Mouse (Mus musculus) layer of hippocampus, postnatal 10 days (tissue): ENCODE results near the gene Olfr765. TPM values are rescaled to one million over a fixed set of nuclear protein-coding genes. Genes with fewer than 3 reads are reported as not detected.
"Not testable (repeated sequence)": the region's sequence is repeated elsewhere in the genome, so short reads cannot be mapped to it uniquely, and the experiment has no call there.

Experiments used
- DNase-seq, 2 experiments: peaks; one replicate each; pipeline ENCODE4 v3.0.0; 2021; ENCODE audit warnings: low spot score in 2 of 2
- long read RNA-seq: library from polyadenylated mRNA; stranded (forward); transcript quantifications from one replicate; pipeline ENCODE4 v2.0.0, GENCODE M21; 2023
- total RNA-seq, 2 experiments: library from RNA; stranded (reverse); gene quantifications; 2 replicates each; pipeline ENCODE4 v1.2.3; 2021

The Olfr765 gene
- not detected for total RNA-seq
- long read RNA-seq = 0 reads

DNA sequence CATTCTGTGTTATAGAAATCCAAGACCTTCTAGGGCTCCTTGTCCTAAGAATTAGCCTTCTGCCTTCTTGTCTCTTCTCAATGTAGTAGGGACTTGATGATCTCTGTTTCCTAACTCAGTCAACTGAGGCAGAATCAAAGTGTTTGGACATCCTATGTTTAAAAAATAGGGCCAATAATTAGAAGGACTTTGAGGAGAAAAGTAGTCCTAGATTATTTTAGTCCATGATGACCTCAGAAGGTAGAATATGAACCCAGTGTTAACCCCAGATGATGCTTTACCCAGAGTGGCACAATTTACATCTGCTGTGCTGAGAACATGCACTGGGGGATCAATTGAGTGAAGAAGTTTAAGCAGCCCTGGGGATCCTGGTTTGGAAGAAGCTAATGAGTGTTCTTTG, at the start of gene Olfr765:
Gene Olfr765 (minus strand): TSS at position 101 of the 400 bp plus-strand sequence.
- DNase-seq = not testable (repeated sequence)

DNA sequence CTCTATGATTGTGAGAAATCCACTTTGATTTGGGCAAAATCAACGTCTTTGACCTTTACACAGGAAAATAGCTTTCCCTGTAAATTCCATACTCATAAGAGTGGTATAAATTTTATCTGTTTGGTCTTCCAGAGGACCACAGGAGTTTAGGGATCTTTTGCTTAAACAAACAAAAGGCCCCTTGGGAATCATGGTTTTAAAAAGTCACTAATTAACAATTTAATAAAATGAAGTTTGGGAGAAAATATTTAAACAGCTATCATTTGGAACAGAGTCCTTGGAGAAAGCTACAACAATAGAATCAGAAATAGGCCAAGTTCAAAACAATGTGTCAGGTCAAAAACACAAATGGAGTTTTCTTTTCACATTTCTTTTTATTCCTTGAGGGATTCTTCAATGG, 49.5 kb upstream of the Olfr765 start, which contains the start of gene Olfr768:
Gene Olfr768 (minus strand): TSS at position 101 of the 400 bp plus-strand sequence.
- DNase-seq = no peak

DNA sequence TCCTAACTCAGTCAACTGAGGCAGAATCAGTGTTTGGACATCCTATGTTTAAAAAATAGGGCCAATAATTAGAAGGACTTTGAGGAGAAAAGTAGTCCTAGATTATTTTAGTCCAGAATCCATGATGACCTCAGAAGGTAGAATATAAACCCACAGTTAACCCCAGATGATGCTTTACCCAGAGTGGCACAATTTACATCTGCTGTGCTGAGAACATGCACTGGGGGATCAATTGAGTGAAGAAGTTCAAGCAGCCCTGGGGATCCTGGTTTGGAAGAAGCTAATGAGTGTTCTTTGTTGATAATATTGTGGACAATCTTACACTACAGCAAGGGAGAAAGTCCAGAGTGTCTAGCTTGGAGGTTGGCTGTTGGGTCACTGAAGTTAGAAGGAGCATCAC, 33.0 kb upstream of the Olfr765 start, which contains the start of gene Olfr767:
Gene Olfr767 (minus strand): TSS at position 101 of the 400 bp plus-strand sequence.
- DNase-seq = not testable (repeated sequence)

DNA sequence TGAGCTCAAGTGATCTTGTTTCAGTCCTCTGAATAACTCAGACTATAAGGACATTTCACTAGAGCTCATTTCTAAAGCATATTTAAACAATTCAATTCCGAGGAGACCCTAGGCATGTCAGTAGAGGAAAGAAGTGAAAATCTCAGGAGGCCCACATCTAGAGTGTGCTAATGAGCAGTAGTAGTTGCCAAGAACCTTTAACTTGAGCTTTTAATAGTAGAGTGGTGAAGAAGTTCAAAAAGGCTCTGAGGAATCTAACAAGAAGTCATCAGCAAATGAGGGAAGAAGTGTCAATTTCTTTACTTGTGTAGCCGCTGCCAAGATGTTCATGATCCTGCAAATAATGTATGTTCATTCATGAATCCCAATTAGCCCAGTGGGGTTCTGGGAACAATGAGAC, 19.1 kb upstream of the Olfr765 start, which contains the start of gene Olfr766-ps1:
Gene Olfr766-ps1 (minus strand): TSS at position 101 of the 400 bp plus-strand sequence.
- no peak for DNase-seq

DNA sequence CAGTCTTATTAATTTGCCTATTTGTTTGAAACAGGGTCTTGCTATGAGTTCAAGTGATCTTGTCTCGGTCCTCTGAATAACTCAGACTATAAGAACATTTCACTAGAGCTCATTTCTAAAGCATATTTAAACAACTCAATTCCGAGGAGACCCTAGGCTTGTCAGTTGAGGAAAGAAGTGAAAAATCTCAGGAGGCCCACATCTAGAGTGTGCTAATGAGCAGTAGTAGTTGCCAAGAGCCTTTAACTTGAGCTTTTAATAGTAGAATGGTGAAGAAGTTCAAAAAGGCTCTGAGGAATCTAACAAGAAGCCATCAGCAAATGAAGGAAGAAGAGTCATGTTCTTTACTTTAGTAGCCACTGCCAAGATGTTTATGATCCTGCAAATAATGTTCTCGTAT, 10.0 kb downstream of the Olfr765 start, which contains the start of gene Olfr764-ps1:
Gene Olfr764-ps1 (minus strand): TSS at position 101 of the 400 bp plus-strand sequence.
- DNase-seq = no peak

DNA sequence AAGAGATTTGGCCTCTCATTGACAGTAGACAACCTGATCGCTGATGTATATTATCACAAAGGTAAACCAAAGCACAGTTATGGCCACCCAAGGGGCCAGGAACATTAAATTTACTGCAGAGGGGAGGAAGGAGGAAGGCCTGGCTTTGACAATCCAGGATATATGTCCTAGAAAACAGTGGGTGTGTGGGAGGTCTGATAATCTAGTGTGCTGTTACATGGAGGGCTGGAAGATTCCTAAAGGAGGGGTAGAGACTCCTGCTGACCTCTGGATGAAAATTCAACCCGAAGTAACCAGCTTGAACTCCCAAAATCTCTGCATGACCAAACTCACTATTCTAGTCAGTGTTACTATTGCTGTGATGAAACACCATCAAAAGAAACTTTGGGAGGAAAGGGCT, 21.5 kb downstream of the Olfr765 start:
- no peak for DNase-seq

DNA sequence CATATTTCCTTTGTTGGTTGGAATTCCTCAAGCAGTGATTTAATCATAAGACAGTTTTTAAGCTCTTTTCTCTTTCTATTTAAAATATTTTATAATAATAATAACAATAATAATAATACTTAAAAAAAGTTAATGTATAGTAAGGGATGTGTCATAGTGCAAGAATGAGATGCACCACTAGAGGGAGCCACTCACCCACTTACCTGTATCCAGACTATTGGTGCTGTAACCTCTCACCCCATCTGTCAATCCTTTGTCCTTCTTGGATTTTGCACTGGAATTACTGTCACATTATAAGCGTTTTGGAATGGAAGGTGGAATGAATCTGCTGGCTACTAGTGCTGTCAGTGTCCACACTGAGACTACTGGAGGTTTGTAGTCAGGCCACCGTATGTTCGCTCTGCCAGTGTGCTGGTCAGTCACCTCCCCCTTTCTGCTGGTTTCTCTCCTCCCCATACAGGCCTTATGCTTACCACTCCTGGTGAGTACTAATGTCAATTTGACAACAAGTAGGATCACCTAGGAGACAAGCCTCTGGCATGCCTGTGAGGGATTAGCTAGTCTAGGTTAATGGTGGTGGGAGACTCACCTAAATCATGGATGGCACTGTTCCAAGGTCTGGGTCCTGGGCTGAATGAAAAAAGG, 23.7 kb downstream of the Olfr765 start:
- DNase-seq = peak; percentile 36 to 56

DNA sequence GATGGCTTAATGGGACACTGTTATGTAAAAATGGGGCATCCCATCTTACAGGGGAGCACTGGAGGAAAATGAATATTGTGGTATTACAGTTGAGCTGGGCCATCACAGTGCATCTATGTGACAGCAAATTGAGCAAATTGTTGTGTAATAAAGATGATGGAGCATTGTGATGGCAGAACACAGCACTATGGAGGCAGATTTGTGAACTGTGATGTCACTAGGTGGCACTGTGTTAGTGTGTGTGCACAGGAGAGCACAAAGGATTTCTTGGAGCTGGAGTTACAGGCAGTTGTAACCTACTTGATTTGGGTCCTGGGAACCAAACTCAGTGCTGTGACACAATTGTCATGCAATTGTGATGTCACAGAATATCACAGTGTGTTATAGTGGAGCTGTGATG, 26.5 kb downstream of the Olfr765 start:
- DNase-seq = no peak

DNA sequence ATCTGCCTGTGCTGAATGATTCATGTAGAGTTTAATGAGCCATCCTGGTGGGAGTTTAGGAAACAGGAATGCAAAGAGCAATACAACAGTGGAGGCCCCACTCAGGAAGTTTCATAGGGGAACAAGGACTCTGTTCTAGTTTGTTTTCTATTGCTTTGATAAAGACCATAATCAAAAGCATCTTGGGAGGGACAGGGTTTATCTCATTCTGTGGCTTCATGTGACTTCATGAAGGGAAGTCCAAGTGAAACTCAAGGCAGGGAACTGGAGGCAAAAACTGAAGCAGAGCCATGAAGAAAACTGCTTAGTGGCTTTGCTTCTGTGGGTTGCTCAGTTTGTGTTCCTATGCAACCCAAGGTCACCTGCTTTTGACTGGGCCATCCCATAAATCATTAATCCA, 35.3 kb downstream of the Olfr765 start:
- no peak for DNase-seq

DNA sequence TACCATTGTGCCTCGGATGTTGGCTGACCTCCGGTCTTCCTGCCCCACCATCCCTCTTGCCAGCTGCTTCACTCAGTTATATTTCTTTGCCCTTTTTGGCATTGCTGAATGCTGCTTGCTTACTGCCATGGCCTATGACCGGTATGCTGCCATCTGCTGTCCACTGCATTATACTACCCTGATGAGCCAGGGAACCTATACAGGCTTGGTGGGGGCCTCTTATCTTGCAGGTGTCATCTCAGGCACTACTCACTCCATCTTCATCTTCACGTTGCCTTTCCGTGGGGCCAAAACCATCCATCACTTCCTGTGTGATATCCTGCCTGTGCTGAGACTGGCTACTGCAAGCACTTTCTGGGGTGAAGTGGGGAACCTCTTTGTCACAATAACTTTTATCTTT, 38.3 kb downstream of the Olfr765 start:
- DNase-seq = not testable (repeated sequence)

DNA sequence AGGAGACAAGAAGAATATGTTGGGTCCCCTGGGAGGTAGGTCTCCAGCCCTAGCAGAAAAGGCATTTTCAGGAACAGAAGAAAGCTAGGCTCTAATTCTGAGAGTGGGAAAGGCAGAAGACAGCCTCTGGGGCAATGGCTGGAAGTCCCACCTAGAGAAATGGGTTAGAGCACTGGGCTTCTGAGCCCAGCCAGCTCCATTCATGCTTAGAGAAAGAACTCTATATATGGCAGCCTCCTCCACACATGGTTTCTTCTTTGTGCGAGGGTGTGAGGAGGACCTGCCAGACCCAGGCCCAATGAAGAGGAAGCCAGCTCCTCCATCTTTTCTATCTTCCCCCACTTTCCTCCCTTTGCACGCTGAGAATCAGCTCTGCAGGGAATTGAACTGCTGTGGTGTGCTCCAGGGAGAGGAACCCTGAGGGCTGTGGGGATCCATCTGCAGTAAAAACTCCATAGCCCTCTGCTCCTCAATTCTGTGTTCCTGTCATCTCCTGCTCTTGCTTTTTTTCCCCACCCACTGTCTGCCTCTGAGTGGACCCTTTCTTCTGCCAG, 39.4 kb downstream of the Olfr765 start, which contains the start of gene Olfr763:
Gene Olfr763 (plus strand): TSS at position 504 of the 554 bp plus-strand sequence.
- DNase-seq = no peak

DNA sequence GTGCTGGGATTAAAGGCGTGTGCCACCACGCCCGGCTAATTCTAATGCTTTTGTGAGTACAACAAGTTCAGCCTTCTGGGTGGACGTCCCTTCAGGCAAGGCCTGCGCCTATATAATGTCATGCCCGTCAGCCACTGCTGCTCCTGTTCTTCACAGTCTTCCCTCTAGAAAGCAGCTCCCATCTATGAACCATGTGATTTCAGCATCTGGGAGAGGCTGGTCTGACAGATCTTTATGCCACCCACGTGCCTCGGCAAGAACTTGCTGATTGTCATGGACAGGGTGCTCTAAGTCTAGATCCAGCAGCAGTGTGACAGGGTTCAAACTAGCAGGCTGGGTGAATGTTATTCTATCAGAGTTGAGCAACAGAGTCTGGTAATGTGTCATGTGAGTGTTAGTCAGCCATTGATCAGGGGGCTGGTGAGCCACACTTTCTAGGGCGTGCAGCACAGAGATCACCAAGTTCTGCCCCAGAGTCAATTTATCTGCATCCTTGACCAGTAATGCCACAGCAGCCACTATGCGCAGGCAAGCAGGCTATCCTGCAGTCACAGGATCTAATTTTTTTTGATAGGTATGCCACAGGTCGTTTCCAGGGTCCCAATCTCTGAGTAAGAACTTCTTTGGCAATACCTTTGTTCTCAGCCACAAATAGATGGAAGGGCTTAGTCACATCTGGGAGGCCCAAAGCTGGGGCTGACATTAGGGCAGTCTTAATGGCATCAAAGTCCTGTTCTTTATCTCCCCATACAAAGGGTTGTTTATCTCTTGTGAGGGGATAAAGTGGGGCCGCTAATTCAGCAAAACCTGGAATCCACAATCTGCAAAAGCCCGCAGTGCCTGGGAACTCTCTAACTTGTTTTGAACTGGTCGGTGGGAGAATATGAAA, 45.5 kb downstream of the Olfr765 start:
- no peak for DNase-seq

DNA sequence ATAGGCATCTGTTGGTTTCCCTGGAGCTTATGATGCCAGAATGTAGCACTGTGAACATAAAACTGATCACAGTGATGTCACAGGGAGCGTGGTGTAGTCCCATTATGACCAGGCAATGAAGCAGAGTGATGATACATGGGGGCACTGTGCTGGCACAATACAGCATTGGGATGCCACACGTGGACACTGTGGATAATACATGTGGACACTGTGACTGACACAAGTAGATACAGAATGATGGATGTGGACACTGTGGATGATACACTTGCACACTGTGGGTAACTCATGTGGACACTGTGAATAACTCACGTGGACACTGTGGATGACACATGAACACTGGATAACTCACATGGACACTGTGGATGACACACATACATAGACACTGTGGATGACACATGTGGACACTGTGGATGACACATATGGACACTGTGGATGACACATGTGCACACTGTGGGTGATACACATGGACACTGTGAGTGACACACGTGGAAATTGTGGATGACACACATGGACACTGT, 53.2 kb downstream of the Olfr765 start:
- DNase-seq = no peak

DNA sequence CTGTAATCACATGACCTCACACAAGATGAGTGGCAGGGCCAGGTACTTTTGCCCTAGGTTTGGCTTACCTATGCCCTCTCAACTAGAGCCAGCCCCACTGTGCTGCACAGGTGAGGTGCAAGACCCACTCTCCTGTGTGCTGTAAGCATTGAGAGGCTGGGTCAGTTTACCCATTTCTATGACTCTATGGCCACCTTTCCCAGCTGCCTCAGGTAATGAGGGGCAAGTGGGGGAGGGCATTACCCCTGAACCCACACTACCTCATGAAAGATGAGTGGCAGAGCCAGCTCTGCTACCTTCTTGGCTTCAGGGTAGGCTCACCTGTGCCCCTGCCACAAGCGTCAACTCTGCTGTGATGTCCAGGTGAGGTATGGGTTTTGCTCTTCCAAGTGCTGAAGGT, 54.0 kb downstream of the Olfr765 start:
- DNase-seq = no peak

Other genes starting within 250 kb of the Olfr765 start
- gene Dnajc14, start 245.9 kb downstream of the Olfr765 start, total RNA-seq = 10 to 100 TPM; 59.9 to 65.7 TPM
- gene Tmem198b, start 245.6 kb downstream of the Olfr765 start, total RNA-seq = 10 to 100 TPM; 13.9 to 17.6 TPM
- 10 to 100 TPM; 40.9 to 48.2 TPM for gene Sarnp, start 232.7 kb downstream of the Olfr765 start, total RNA-seq
- 1 to 10 TPM; 3.7 to 6.0 TPM for gene Ormdl2, start 228.4 kb downstream of the Olfr765 start, total RNA-seq
- gene Gdf11, start 158.3 kb downstream of the Olfr765 start, total RNA-seq = 10 to 100 TPM; 23.1 to 24.0 TPM
- gene Cd63, start 149.0 kb downstream of the Olfr765 start, total RNA-seq = 100 to 1,000 TPM in 1 of 2 experiments, 10 to 100 TPM in 1; 81.7 to 110 TPM
- gene Rdh5, start 127.1 kb downstream of the Olfr765 start, total RNA-seq = 1 to 10 TPM; 5.6 to 6.7 TPM
- gene Bloc1s1, start 126.0 kb downstream of the Olfr765 start, total RNA-seq = 100 to 1,000 TPM; 109 to 123 TPM
- 10 to 100 TPM; 22.2 to 27.4 TPM for gene Itga7, start 116.2 kb downstream of the Olfr765 start, total RNA-seq
- gene Mettl7b, start 89.0 kb downstream of the Olfr765 start, total RNA-seq = not detected
- not detected for gene Olfr9, start 60.6 kb downstream of the Olfr765 start, total RNA-seq
- gene Olfr763, start 39.2 kb downstream of the Olfr765 start, total RNA-seq = not detected
- gene Olfr764-ps1, start 10.1 kb downstream of the Olfr765 start, total RNA-seq = not detected
- gene Olfr766-ps1, start 19.0 kb upstream of the Olfr765 start, total RNA-seq = not detected
- gene Olfr767, start 32.9 kb upstream of the Olfr765 start, total RNA-seq = under 1 TPM in 1 of 2 experiments, not detected in 1; 0.07 TPM
- not detected for gene Olfr768, start 49.4 kb upstream of the Olfr765 start, total RNA-seq
- not detected for gene Olfr769, start 67.9 kb upstream of the Olfr765 start, total RNA-seq
- gene Olfr770, start 89.0 kb upstream of the Olfr765 start, total RNA-seq = not detected
- not detected for gene Olfr771, start 114.8 kb upstream of the Olfr765 start, total RNA-seq
- gene Olfr772, start 127.9 kb upstream of the Olfr765 start, total RNA-seq = not detected
- gene Olfr773, start 137.4 kb upstream of the Olfr765 start, total RNA-seq = not detected
- not detected for gene Olfr774, start 186.2 kb upstream of the Olfr765 start, total RNA-seq
- gene Olfr775, start 198.4 kb upstream of the Olfr765 start, total RNA-seq = not detected
- gene Olfr776, start 209.1 kb upstream of the Olfr765 start, total RNA-seq = not detected
- gene Olfr777, start 221.5 kb upstream of the Olfr765 start, total RNA-seq = not detected